Mouse (Mus musculus): Measurements from ENCODE around the gene Pp2d1. TPM values are rescaled to one million over a fixed set of nuclear protein-coding genes. Genes with fewer than 3 reads are reported as not detected.

The Pp2d1 gene
- polyA plus RNA-seq, 1 experiment = not detected

- TF ChIP-seq GATA1 (IDR thresholded peaks at IDR 0.05; ENCODE audit: low read length) = no peak
These were observed 6.8 kb downstream of the Pp2d1 start for GRCm38 (mm10) chr17:53532425-53532824.

GRCm38 (mm10) chr17:53531160-53531559 lies 8.1 kb downstream of the Pp2d1 start:
- TF ChIP-seq GATA1 (IDR thresholded peaks at IDR 0.05; ENCODE audit: low read length) = no peak

- no peak for TF ChIP-seq GATA1 (IDR thresholded peaks at IDR 0.05; ENCODE audit: low read length)
These were observed 11.2 kb downstream of the Pp2d1 start for GRCm38 (mm10) chr17:53528034-53528433.

GRCm38 (mm10) chr17:53520509-53520908 lies 18.7 kb downstream of the Pp2d1 start:
- TF ChIP-seq GATA1 (IDR thresholded peaks at IDR 0.05; ENCODE audit: low read length) = no peak

- TF ChIP-seq GATA1 (IDR thresholded peaks at IDR 0.05; ENCODE audit: low read length) = no peak
These were observed 19.9 kb downstream of the Pp2d1 start for GRCm38 (mm10) chr17:53519364-53519763.

- TF ChIP-seq GATA1 (IDR thresholded peaks at IDR 0.05; ENCODE audit: low read length) = no peak
These were observed 26.8 kb downstream of the Pp2d1 start for GRCm38 (mm10) chr17:53512311-53512951.

- TF ChIP-seq GATA1 (IDR thresholded peaks at IDR 0.05; ENCODE audit: low read length) = no peak
These were observed 36.3 kb downstream of the Pp2d1 start for GRCm38 (mm10) chr17:53502966-53503365.

- no peak for TF ChIP-seq GATA1 (IDR thresholded peaks at IDR 0.05; ENCODE audit: low read length)
These were observed 50.3 kb downstream of the Pp2d1 start for GRCm38 (mm10) chr17:53489007-53489378.

- no peak for TF ChIP-seq GATA1 (IDR thresholded peaks at IDR 0.05; ENCODE audit: low read length)
These were observed 50.8 kb downstream of the Pp2d1 start for GRCm38 (mm10) chr17:53488291-53489006.

GRCm38 (mm10) chr17:53480433-53480832 lies 58.8 kb downstream of the Pp2d1 start:
- TF ChIP-seq GATA1 (IDR thresholded peaks at IDR 0.05; ENCODE audit: low read length) = no peak

- no peak for TF ChIP-seq GATA1 (IDR thresholded peaks at IDR 0.05; ENCODE audit: low read length)
These were observed 59.6 kb downstream of the Pp2d1 start for GRCm38 (mm10) chr17:53479604-53480041.

GRCm38 (mm10) chr17:53478858-53479603 lies 60.2 kb downstream of the Pp2d1 start, which contains the start of gene Rab5a:
Gene Rab5a, plus strand, starts transcription at chr17:53479234.
- TF ChIP-seq GATA1 (IDR thresholded peaks at IDR 0.05; ENCODE audit: low read length) = no peak

- peak; percentile 13 for TF ChIP-seq GATA1 (IDR thresholded peaks at IDR 0.05; ENCODE audit: low read length)
These were observed 61.0 kb downstream of the Pp2d1 start for GRCm38 (mm10) chr17:53478066-53478857.

- no peak for TF ChIP-seq GATA1 (IDR thresholded peaks at IDR 0.05; ENCODE audit: low read length)
These were observed 70.6 kb downstream of the Pp2d1 start for GRCm38 (mm10) chr17:53468697-53469096.

- no peak for TF ChIP-seq GATA1 (IDR thresholded peaks at IDR 0.05; ENCODE audit: low read length)
These were observed 73.7 kb downstream of the Pp2d1 start for GRCm38 (mm10) chr17:53465569-53465968.

- no peak for TF ChIP-seq GATA1 (IDR thresholded peaks at IDR 0.05; ENCODE audit: low read length)
These were observed 75.8 kb downstream of the Pp2d1 start for GRCm38 (mm10) chr17:53463496-53463840.
